Mouse (Mus musculus): ENCODE measurements around the gene Tmem263. TPM values are rescaled to one million over a fixed set of nuclear protein-coding genes. Genes with fewer than 3 reads are reported as not detected.

The Tmem263 gene
- 20.9 and 25.1 TPM in 2 replicates for polyA plus RNA-seq (2012; rRNA removed)

GRCm38 (mm10) chr10:85102247-85103084 is at the start of gene Tmem263, which contains the start of gene Fhl4:
TSS of gene Tmem263 (plus strand) at chr10:85102627.
TSS of gene Fhl4 (minus strand) at chr10:85102495.

GRCm38 (mm10) chr10:85127395-85128287 is 25.2 kb downstream of the Tmem263 start, which contains the start of gene Mterf2:
TSS of gene Mterf2 (minus strand) at chr10:85128027.

Other genes starting within 250 kb of the Tmem263 start
- gene Ric8b, start 185.0 kb upstream of the Tmem263 start, polyA plus RNA-seq (2012; rRNA removed): 23.1 and 33.3 TPM in 2 replicates
- gene Fhl4, start 132 bp upstream of the Tmem263 start, polyA plus RNA-seq (2012; rRNA removed): 0.36 and 1.1 TPM in 2 replicates
- gene Mterf2, start 25.4 kb downstream of the Tmem263 start, polyA plus RNA-seq (2012; rRNA removed): 26.7 and 31.9 TPM in 2 replicates
- 16.9 and 19.2 TPM in 2 replicates for gene Cry1, start 82.4 kb downstream of the Tmem263 start, polyA plus RNA-seq (2012; rRNA removed)

Data from central nervous system, embryonic 11.5 days (tissue).